Mouse (Mus musculus): ENCODE measurements around the gene Rassf9. TPM values are rescaled to one million over a fixed set of nuclear protein-coding genes. Genes with fewer than 3 reads are reported as not detected.

The Rassf9 gene
- 2.2 and 3.4 TPM in 2 replicates for polyA plus RNA-seq (2016; fragmentation: Nextera tagmentation; extraction: Ambion mirVana)

GRCm38 (mm10) chr10:102511807-102512461 is at the start of gene Rassf9:
TSS of gene Rassf9 (plus strand) at chr10:102512222.
- peak within 1 kb of the TSS; percentile 33 for H3K4me3 ChIP-seq (replicated peaks)
- H3K27me3 ChIP-seq: no peaks in the 10 kb centered on the region
- H3K4me2 ChIP-seq: peak within 1 kb of the TSS; percentile 53
- H3K9me3 ChIP-seq: no peaks in the 10 kb centered on the region
- H3K36me3 ChIP-seq: no peaks in the 10 kb centered on the region
- 0% methylated on average over 5 of the region's 5 CpGs for WGBS
- H3K27ac ChIP-seq: peak within 1 kb of the TSS; percentile 89
- H3K4me1 ChIP-seq (replicated peaks): peaks cover 32% of the 10 kb centered on the region
- H3K9ac ChIP-seq (replicated peaks): peak within 1 kb of the TSS; percentile 35
- ATAC-seq (ENCODE audit: insufficient number of reproducible peaks, insufficient read depth, low FRiP score, low TSS enrichment, low read depth): peak; percentile 97

- WGBS: 83% methylated on average over 2 of the region's 2 CpGs
- no peak for ATAC-seq (ENCODE audit: insufficient number of reproducible peaks, insufficient read depth, low FRiP score, low TSS enrichment, low read depth)
- Histone ChIP-seq H3K4me2 (no peak overlapping the region), H3K4me1 (replicated peaks) (no peaks in the 10 kb centered on the region), H3K9ac (replicated peaks) (no peak overlapping the region), H3K27me3 (no peaks in the 10 kb centered on the region), H3K4me3 (replicated peaks) (no peak overlapping the region), H3K9me3 (no peaks in the 10 kb centered on the region), H3K27ac (no peak overlapping the region), H3K36me3 (no peaks in the 10 kb centered on the region)
Measured at GRCm38 (mm10) chr10:102469412-102469811, 42.6 kb upstream of the Rassf9 start.

- no peaks in the 10 kb centered on the region for H3K9me3 ChIP-seq
- H3K4me3 ChIP-seq (replicated peaks): no peak within 1 kb of the TSS
- H3K9ac ChIP-seq (replicated peaks): no peak within 1 kb of the TSS
- no peaks in the 10 kb centered on the region for H3K36me3 ChIP-seq
- no peaks in the 10 kb centered on the region for H3K27me3 ChIP-seq
- no peaks in the 10 kb centered on the region for H3K4me1 ChIP-seq (replicated peaks)
- H3K27ac ChIP-seq: no peak within 1 kb of the TSS
- H3K4me2 ChIP-seq: no peak within 1 kb of the TSS
- ATAC-seq (ENCODE audit: insufficient number of reproducible peaks, insufficient read depth, low FRiP score, low TSS enrichment, low read depth): no peak
- WGBS: 21% methylated on average over 3 of the region's 3 CpGs
Measured at GRCm38 (mm10) chr10:102490386-102490785, 21.6 kb upstream of the Rassf9 start, which contains the start of gene Nts. TSS of gene Nts (minus strand) at chr10:102490486.

- no peak overlapping the region for H3K4me2 ChIP-seq
- H3K4me3 ChIP-seq (replicated peaks): no peak overlapping the region
- H3K36me3 ChIP-seq: no peaks in the 10 kb centered on the region
- H3K9ac ChIP-seq (replicated peaks): no peak overlapping the region
- no peaks in the 10 kb centered on the region for H3K27me3 ChIP-seq
- no peaks in the 10 kb centered on the region for H3K9me3 ChIP-seq
- H3K27ac ChIP-seq: no peak overlapping the region
- H3K4me1 ChIP-seq (replicated peaks): no peaks in the 10 kb centered on the region
- ATAC-seq (ENCODE audit: insufficient number of reproducible peaks, insufficient read depth, low FRiP score, low TSS enrichment, low read depth): no peak
- 16% methylated on average over 3 of the region's 3 CpGs for WGBS
Measured at GRCm38 (mm10) chr10:102491792-102492191, 20.2 kb upstream of the Rassf9 start.

- WGBS: 26% methylated on average over 4 of the region's 4 CpGs
- H3K9ac ChIP-seq (replicated peaks): no peak overlapping the region
Measured at GRCm38 (mm10) chr10:102498754-102499153, 13.3 kb upstream of the Rassf9 start.

GRCm38 (mm10) chr10:102507386-102507785 is 4.6 kb upstream of the Rassf9 start:
- no peaks in the 10 kb centered on the region for H3K27me3 ChIP-seq
- WGBS: 14% methylated on average over 4 of the region's 4 CpGs
- H3K9ac ChIP-seq (replicated peaks): no peak overlapping the region
- ATAC-seq (ENCODE audit: insufficient number of reproducible peaks, insufficient read depth, low FRiP score, low TSS enrichment, low read depth): no peak
- H3K36me3 ChIP-seq: no peaks in the 10 kb centered on the region
- peaks cover 30% of the 10 kb centered on the region for H3K4me1 ChIP-seq (replicated peaks)
- no peaks in the 10 kb centered on the region for H3K9me3 ChIP-seq
- peak overlapping the region; percentile 8; the same call in 1 of the 2 replicates for H3K4me2 ChIP-seq
- no peak overlapping the region for H3K4me3 ChIP-seq (replicated peaks)
- H3K27ac ChIP-seq: no peak overlapping the region

More at GRCm38 (mm10) chr10:102498754-102499153, 13.3 kb upstream of the Rassf9 start:
- no peak for ATAC-seq (ENCODE audit: insufficient number of reproducible peaks, insufficient read depth, low FRiP score, low TSS enrichment, low read depth)
- H3K27me3 ChIP-seq: no peaks in the 10 kb centered on the region
- no peaks in the 10 kb centered on the region for H3K36me3 ChIP-seq
- H3K4me1 ChIP-seq (replicated peaks): no peaks in the 10 kb centered on the region
- no peaks in the 10 kb centered on the region for H3K9me3 ChIP-seq
- no peak overlapping the region for H3K4me2 ChIP-seq
- H3K4me3 ChIP-seq (replicated peaks): no peak overlapping the region
- no peak overlapping the region for H3K27ac ChIP-seq

GRCm38 (mm10) chr10:102511461-102511806 is 588 bp upstream of the Rassf9 start:
- peak; percentile 59 for ATAC-seq (ENCODE audit: insufficient number of reproducible peaks, insufficient read depth, low FRiP score, low TSS enrichment, low read depth)
- H3K4me3 ChIP-seq (replicated peaks): no peak overlapping the region; the same call in 1 of the 2 replicates

GRCm38 (mm10) chr10:102514159-102514558 is 2.1 kb downstream of the Rassf9 start:
- no peak overlapping the region for H3K4me3 ChIP-seq (replicated peaks)
- H3K36me3 ChIP-seq: no peaks in the 10 kb centered on the region
- 0% methylated on average over 1 of the region's 1 CpGs for WGBS
- H3K9ac ChIP-seq (replicated peaks): no peak overlapping the region
- no peak for ATAC-seq (ENCODE audit: insufficient number of reproducible peaks, insufficient read depth, low FRiP score, low TSS enrichment, low read depth)
- H3K4me1 ChIP-seq (replicated peaks): peaks cover 22% of the 10 kb centered on the region
- H3K4me2 ChIP-seq: peak overlapping the region; percentile 53; the same call in 1 of the 2 replicates
- no peaks in the 10 kb centered on the region for H3K9me3 ChIP-seq
- no peak overlapping the region for H3K27ac ChIP-seq
- no peaks in the 10 kb centered on the region for H3K27me3 ChIP-seq

More at GRCm38 (mm10) chr10:102511461-102511806, 588 bp upstream of the Rassf9 start:
- Histone ChIP-seq H3K4me1 (replicated peaks) (peaks cover 37% of the 10 kb centered on the region), H3K27ac (peak overlapping the region; percentile 89), H3K4me2 (peak overlapping the region; percentile 53), H3K9ac (replicated peaks) (no peak overlapping the region), H3K36me3 (no peaks in the 10 kb centered on the region), H3K27me3 (no peaks in the 10 kb centered on the region), H3K9me3 (no peaks in the 10 kb centered on the region)
- 23% methylated on average over 3 of the region's 3 CpGs for WGBS

- no peaks in the 10 kb centered on the region for H3K4me1 ChIP-seq (replicated peaks)
- no peak for ATAC-seq (ENCODE audit: insufficient number of reproducible peaks, insufficient read depth, low FRiP score, low TSS enrichment, low read depth)
- 89% methylated on average over 3 of the region's 3 CpGs for WGBS
- H3K4me2 ChIP-seq: no peak overlapping the region
- no peak overlapping the region for H3K9ac ChIP-seq (replicated peaks)
- no peaks in the 10 kb centered on the region for H3K36me3 ChIP-seq
- no peaks in the 10 kb centered on the region for H3K27me3 ChIP-seq
- no peak overlapping the region for H3K27ac ChIP-seq
- no peak overlapping the region for H3K4me3 ChIP-seq (replicated peaks)
- H3K9me3 ChIP-seq: no peaks in the 10 kb centered on the region
Measured at GRCm38 (mm10) chr10:102527901-102528300, 15.9 kb downstream of the Rassf9 start.

DNA sequence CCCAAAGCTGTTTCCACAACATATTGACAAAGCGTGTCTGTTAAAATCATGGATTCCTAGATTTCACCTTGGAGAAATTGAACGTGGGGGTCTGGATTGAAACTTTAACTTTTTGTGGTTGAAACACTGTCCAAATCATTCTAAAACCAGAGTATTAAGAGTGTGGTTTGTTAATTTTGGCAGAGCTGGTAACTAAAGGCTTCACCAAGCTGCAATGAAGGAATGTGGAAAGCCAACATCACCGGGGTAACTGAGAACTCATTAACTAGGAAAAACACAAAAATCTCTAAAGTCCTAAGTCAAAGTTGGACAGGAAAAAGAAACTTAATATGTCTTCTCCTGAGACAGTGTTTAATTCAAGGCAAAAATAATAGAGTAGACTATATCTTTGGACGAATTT is 41.9 kb downstream of the Rassf9 start:
- no peaks in the 10 kb centered on the region for H3K27me3 ChIP-seq
- no peak overlapping the region for H3K9ac ChIP-seq (replicated peaks)
- H3K4me2 ChIP-seq: no peak overlapping the region
- no peaks in the 10 kb centered on the region for H3K4me1 ChIP-seq (replicated peaks)
- no peak overlapping the region for H3K27ac ChIP-seq
- ATAC-seq (ENCODE audit: insufficient number of reproducible peaks, insufficient read depth, low FRiP score, low TSS enrichment, low read depth): no peak
- no peak overlapping the region for H3K4me3 ChIP-seq (replicated peaks)
- no peaks in the 10 kb centered on the region for H3K9me3 ChIP-seq
- no peaks in the 10 kb centered on the region for H3K36me3 ChIP-seq
- WGBS: 77% methylated on average over 4 of the region's 4 CpGs

DNA sequence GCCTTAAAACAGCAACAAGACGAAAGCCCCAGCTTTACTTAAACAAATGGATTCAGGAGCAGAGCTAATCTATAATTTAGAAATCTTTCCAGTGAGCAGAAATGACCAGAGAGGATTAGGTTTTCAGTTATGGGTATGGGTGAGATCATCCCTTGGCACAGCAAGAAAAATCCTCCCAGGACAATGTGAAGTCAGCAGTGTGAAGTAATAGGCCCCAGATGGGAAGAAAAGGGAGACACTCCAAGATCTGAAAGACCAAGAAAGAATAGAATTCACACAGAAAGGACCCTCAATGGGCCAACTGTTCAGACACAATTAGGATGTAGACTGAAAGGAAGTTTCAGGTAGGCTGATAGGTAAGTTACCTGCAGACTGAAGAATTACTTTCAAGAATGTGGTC is 50.5 kb downstream of the Rassf9 start:
- Histone ChIP-seq H3K27me3 (no peaks in the 10 kb centered on the region), H3K9ac (replicated peaks) (no peak overlapping the region), H3K27ac (no peak overlapping the region), H3K4me3 (replicated peaks) (no peak overlapping the region), H3K4me1 (replicated peaks) (no peaks in the 10 kb centered on the region), H3K36me3 (no peaks in the 10 kb centered on the region), H3K9me3 (no peaks in the 10 kb centered on the region), H3K4me2 (no peak overlapping the region)
- 81% methylated on average over 1 of the region's 1 CpGs for WGBS
- no peak for ATAC-seq (ENCODE audit: insufficient number of reproducible peaks, insufficient read depth, low FRiP score, low TSS enrichment, low read depth)

GRCm38 (mm10) chr10:102577970-102578369 is 65.9 kb downstream of the Rassf9 start:
- Histone ChIP-seq H3K27ac (no peak overlapping the region), H3K36me3 (no peaks in the 10 kb centered on the region), H3K9ac (replicated peaks) (no peak overlapping the region), H3K4me2 (no peak overlapping the region), H3K27me3 (no peaks in the 10 kb centered on the region), H3K4me1 (replicated peaks) (peaks cover 5% of the 10 kb centered on the region), H3K9me3 (no peaks in the 10 kb centered on the region), H3K4me3 (replicated peaks) (no peak overlapping the region)
- WGBS: 63% methylated on average over 3 of the region's 3 CpGs
- ATAC-seq (ENCODE audit: insufficient number of reproducible peaks, insufficient read depth, low FRiP score, low TSS enrichment, low read depth): no peak

Data from limb, embryonic 12.5 days (tissue).